In genomic region chr5:3600298-3600697, GRCm38 (mm10) we compare ENCODE assay signal across 20 mouse cellular contexts. TPM values are rescaled to one million over a fixed set of nuclear protein-coding genes. Genes with fewer than 3 reads are reported as not detected.
"Had no signal": no experiment of that assay in that cellular context is flagged by ENCODE, and none has a peak within 500 bp of the region (broad histone marks: within the 10 kb centered on the region; RNA-seq: fewer than 3 reads in every experiment).

No protein-coding gene starts in this region.

- H3K36me3 ChIP-seq: lung, embryonic 15.5 days had no signal

- H3K27ac ChIP-seq: kidney, embryonic 15.5 days; limb, embryonic 12.5 days; lung, embryonic 15.5 days; macrophage; neural tube, embryonic 13.5 days had no signal

- H3K27me3 ChIP-seq: kidney, embryonic 15.5 days; limb, embryonic 12.5 days; lung, embryonic 15.5 days; megakaryocyte, embryonic 14.5 days; neural tube, embryonic 13.5 days had no signal

- H3K4me3 ChIP-seq: kidney, embryonic 15.5 days; limb, embryonic 12.5 days; lung, embryonic 15.5 days; megakaryocyte, embryonic 14.5 days; neural tube, embryonic 13.5 days had no signal

- DNase-seq: layer of hippocampus, adult 9-11 months; layer of hippocampus, postnatal 36 days; liver; lung, postnatal 14 days; retina, postnatal 1 day; right cerebral cortex, postnatal 4 days; spleen, adult 18-20 months; thymus, adult 18-20 months; thymus, postnatal 14 days had no signal

RNA-seq across cellular contexts. Expression of gene Tmbim7, which starts 50.7 kb away (rescaled TPM):
- total RNA-seq: layer of hippocampus, postnatal 36 days; left cerebral cortex, postnatal 36 days had no signal
- polyA plus RNA-seq: kidney, embryonic 15.5 days; limb, embryonic 12.5 days; liver, embryonic 16.5 days; lung, embryonic 15.5 days; macrophage; midbrain, embryonic 11.5 days; midbrain, embryonic 16.5 days; neural tube, embryonic 13.5 days; stomach, embryonic 14.5 days had no signal
